Mouse (Mus musculus): Measurements from ENCODE around the gene Vmn2r35. TPM values are rescaled to one million over a fixed set of nuclear protein-coding genes. Genes with fewer than 3 reads are reported as not detected.

Vmn2r35 gene
- not detected for polyA plus RNA-seq (2017; shearing (Covaris generic))

DNA sequence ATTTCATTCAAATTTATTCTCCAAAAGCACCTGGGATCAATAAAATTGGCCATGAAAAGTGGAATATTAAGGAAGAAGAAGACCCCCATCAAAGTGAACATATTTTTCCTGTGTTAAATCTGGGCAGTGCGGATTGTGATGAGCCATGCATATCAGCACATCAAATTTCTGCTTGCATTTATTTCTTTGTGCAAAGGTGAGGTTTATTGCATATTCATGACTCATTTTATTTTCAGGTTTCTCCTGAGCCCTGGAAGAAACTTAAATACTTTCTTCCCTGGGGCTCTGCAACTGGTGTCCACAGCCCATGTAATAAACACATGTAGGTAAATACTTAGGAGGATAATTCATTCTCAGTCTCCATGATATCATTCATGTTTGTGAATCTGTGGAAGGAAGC, at the start of gene Vmn2r35:
Gene Vmn2r35, minus strand, starts transcription at position 101 of the 400 bp plus-strand sequence.

Other genes with a start within 250 kb of the Vmn2r35 start
- gene Vmn2r34, start 130.4 kb downstream of the Vmn2r35 start, polyA plus RNA-seq (2017; shearing (Covaris generic)) = not detected
- gene Vmn2r36, start 82.6 kb upstream of the Vmn2r35 start, polyA plus RNA-seq (2017; shearing (Covaris generic)) = not detected